Mouse (Mus musculus): ENCODE measurements around the gene Trim58. TPM values are rescaled to one million over a fixed set of nuclear protein-coding genes. Genes with fewer than 3 reads are reported as not detected.

Trim58 gene
- polyA plus RNA-seq, 1 experiment from 2014 or later: 0.09 TPM

DNA sequence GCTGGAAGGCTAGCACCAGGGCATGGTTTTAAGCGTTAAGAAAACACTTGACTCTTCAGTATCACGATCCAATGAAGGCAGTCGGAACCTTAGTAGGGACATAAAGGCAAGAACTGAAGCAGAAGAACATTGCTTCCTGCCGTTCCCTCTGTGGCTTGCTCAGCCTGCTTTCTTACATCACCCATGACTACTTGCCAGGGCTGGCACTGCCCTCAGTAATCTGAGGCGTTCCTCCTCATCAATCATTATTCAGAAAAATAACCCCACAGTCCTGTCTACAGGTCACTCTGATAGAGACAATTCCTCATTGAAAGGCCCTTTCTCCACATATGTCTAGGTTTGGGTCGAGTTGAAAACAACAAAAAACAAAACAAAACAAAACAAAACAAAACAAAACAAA, 33.2 kb upstream of the Trim58 start:
- Histone ChIP-seq H3K9ac (replicated peaks; ENCODE audit: low read length) (no peak overlapping the region), H3K4me3 (replicated peaks; ENCODE audit: low read depth, low read length) (no peak overlapping the region), H3K9me3 (ENCODE audit: control insufficient read depth, low read length) (no peaks in the 10 kb centered on the region), H3K4me1 (ENCODE audit: control insufficient read depth, insufficient read depth, low read length) (no peaks in the 10 kb centered on the region), H3K27ac (replicated peaks; ENCODE audit: low read depth, low read length) (no peak overlapping the region), H3K27me3 (ENCODE audit: control insufficient read depth, insufficient read depth, low read length) (no peaks in the 10 kb centered on the region), H3K4me2 (ENCODE audit: low read length) (no peak overlapping the region), H3K36me3 (ENCODE audit: control insufficient read depth, insufficient read depth, low read length) (no peaks in the 10 kb centered on the region)
- no peak for ATAC-seq (ENCODE audit: low FRiP score, low TSS enrichment)
- DNase-seq: no peak
- WGBS: 85% methylated on average over 6 of the region's 6 CpGs

DNA sequence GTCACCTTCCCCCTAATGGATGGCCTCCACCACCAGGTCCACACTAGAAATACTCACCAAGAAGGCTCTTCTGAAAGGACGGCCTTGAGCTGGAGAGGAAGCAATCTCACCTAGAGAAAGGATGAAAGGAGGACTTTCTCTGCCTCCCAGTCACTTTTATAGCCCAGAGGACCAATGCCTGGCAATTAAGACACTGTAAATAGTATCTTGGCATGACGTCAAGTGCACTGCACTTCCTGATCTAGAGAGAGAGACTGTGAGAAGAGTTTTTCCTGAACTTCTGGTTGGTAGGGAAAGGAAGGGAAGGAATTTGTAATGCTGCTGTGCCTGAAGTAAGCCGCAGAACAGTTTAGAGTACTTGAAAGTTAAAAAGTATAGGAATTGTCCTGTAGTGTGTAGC, 26.9 kb upstream of the Trim58 start:
- no peak overlapping the region for H3K9ac ChIP-seq (replicated peaks; ENCODE audit: low read length)
- H3K9me3 ChIP-seq (ENCODE audit: control insufficient read depth, low read length): no peaks in the 10 kb centered on the region
- H3K4me3 ChIP-seq (replicated peaks; ENCODE audit: low read depth, low read length): no peak overlapping the region
- H3K4me1 ChIP-seq (ENCODE audit: control insufficient read depth, insufficient read depth, low read length): no peaks in the 10 kb centered on the region
- no peak overlapping the region for H3K4me2 ChIP-seq (ENCODE audit: low read length)
- no peaks in the 10 kb centered on the region for H3K27me3 ChIP-seq (ENCODE audit: control insufficient read depth, insufficient read depth, low read length)
- no peak for DNase-seq
- no peak for ATAC-seq (ENCODE audit: low FRiP score, low TSS enrichment)
- no peak overlapping the region for H3K27ac ChIP-seq (replicated peaks; ENCODE audit: low read depth, low read length)
- H3K36me3 ChIP-seq (ENCODE audit: control insufficient read depth, insufficient read depth, low read length): no peaks in the 10 kb centered on the region
- WGBS: 88% methylated on average over 3 of the region's 3 CpGs

DNA sequence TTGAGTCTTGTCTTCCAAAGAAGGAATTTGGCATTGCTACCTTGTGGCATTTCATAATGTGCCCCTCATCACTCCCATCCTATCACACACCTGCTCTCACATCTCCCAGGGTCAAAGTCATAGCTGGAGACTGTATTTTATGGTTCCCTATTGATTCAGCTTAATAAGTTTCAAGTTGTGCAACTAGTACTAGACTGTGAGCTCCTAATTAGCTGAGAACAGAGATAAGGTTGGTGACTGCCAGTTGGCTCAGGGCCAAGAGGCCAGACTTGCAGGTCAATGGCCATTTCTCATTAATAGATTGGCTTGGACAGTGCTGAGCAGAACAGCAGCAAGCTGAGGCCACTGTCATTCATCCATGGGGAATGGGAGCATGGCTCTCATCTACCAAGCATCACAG, 25.7 kb upstream of the Trim58 start:
- Histone ChIP-seq H3K36me3 (ENCODE audit: control insufficient read depth, insufficient read depth, low read length) (no peaks in the 10 kb centered on the region), H3K4me2 (ENCODE audit: low read length) (no peak overlapping the region), H3K9ac (replicated peaks; ENCODE audit: low read length) (no peak overlapping the region), H3K4me1 (ENCODE audit: control insufficient read depth, insufficient read depth, low read length) (no peaks in the 10 kb centered on the region), H3K4me3 (replicated peaks; ENCODE audit: low read depth, low read length) (no peak overlapping the region), H3K9me3 (ENCODE audit: control insufficient read depth, low read length) (no peaks in the 10 kb centered on the region), H3K27me3 (ENCODE audit: control insufficient read depth, insufficient read depth, low read length) (no peaks in the 10 kb centered on the region), H3K27ac (replicated peaks; ENCODE audit: low read depth, low read length) (no peak overlapping the region)
- DNase-seq: no peak
- ATAC-seq (ENCODE audit: low FRiP score, low TSS enrichment): no peak

DNA sequence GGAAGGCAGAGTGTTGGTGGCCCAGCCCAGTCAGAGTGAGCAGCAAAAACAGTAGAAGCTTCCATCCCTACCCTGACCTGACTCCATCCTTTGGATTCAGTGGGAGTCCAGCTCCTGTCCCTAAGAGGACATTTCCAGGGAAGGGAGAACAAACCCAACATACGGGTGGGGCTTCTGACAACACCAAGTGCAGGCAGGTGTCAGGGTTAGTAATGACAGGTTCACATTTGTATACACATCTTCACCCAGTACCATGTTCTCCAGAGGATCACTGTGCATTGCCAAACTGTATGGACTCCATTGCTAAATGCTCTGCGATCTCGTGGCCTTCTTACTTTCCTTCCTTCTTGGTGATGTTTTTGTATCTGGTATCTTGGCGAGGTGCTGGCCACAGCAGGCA, 24.3 kb upstream of the Trim58 start, which contains the start of gene 2210407C18Rik:
TSS of gene 2210407C18Rik (minus strand) at position 101 of the 400 bp plus-strand sequence.
- Histone ChIP-seq H3K27ac (replicated peaks; ENCODE audit: low read depth, low read length) (no peak within 1 kb of the TSS), H3K4me3 (replicated peaks; ENCODE audit: low read depth, low read length) (no peak within 1 kb of the TSS), H3K9ac (replicated peaks; ENCODE audit: low read length) (no peak within 1 kb of the TSS), H3K36me3 (ENCODE audit: control insufficient read depth, insufficient read depth, low read length) (no peaks in the 10 kb centered on the region), H3K27me3 (ENCODE audit: control insufficient read depth, insufficient read depth, low read length) (no peaks in the 10 kb centered on the region), H3K9me3 (ENCODE audit: control insufficient read depth, low read length) (no peaks in the 10 kb centered on the region), H3K4me2 (ENCODE audit: low read length) (no peak within 1 kb of the TSS), H3K4me1 (ENCODE audit: control insufficient read depth, insufficient read depth, low read length) (no peaks in the 10 kb centered on the region)
- 89% methylated on average over 4 of the region's 4 CpGs for WGBS
- DNase-seq: no peak
- no peak for ATAC-seq (ENCODE audit: low FRiP score, low TSS enrichment)

DNA sequence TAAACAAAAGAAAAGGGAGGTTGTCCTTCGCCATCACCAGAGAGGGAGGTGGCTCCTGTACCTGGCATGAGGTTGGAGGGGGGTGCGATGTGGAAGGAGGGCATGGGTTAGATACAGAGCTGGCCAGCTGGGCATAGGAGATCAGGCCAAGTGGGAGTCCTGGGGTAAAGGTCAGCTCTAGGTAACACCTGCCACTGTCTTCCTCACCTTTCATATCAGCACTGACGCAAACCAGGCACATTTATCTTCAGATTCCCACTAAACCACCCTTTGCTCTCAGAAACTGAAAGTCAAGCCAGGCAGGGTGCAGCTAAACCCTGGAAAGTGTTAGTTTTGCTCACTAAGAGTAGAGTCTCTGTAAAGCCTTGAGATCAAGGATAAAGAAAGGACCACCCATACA, 21.9 kb upstream of the Trim58 start:
- Histone ChIP-seq H3K4me2 (ENCODE audit: low read length) (no peak overlapping the region), H3K27me3 (ENCODE audit: control insufficient read depth, insufficient read depth, low read length) (no peaks in the 10 kb centered on the region), H3K27ac (replicated peaks; ENCODE audit: low read depth, low read length) (no peak overlapping the region), H3K9ac (replicated peaks; ENCODE audit: low read length) (no peak overlapping the region), H3K36me3 (ENCODE audit: control insufficient read depth, insufficient read depth, low read length) (no peaks in the 10 kb centered on the region), H3K9me3 (ENCODE audit: control insufficient read depth, low read length) (no peaks in the 10 kb centered on the region), H3K4me1 (ENCODE audit: control insufficient read depth, insufficient read depth, low read length) (no peaks in the 10 kb centered on the region), H3K4me3 (replicated peaks; ENCODE audit: low read depth, low read length) (no peak overlapping the region)
- DNase-seq (no peak), ATAC-seq (ENCODE audit: low FRiP score, low TSS enrichment) (no peak)
- 75% methylated on average over 3 of the region's 3 CpGs for WGBS

DNA sequence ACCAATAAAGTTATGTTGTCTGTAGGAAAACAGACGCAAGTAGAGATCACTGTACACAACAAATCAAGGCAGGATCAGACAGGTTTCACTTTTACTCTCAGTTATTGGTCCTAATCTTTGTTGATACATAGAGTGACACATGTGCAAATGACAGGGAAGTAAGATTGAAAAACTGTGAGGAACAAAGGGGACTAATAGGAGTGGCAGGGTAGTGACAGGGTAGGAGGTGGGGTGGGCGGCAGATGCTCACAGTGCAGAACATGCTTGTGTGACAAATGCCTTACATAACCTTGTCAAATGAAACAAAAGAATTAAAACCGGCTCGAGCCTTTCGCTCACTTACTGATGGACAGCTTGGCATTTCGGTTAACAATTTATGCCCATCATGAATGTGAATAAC, 21.5 kb upstream of the Trim58 start:
- Histone ChIP-seq H3K27ac (replicated peaks; ENCODE audit: low read depth, low read length) (no peak overlapping the region), H3K4me2 (ENCODE audit: low read length) (no peak overlapping the region), H3K4me1 (ENCODE audit: control insufficient read depth, insufficient read depth, low read length) (no peaks in the 10 kb centered on the region), H3K36me3 (ENCODE audit: control insufficient read depth, insufficient read depth, low read length) (no peaks in the 10 kb centered on the region), H3K4me3 (replicated peaks; ENCODE audit: low read depth, low read length) (no peak overlapping the region), H3K9ac (replicated peaks; ENCODE audit: low read length) (no peak overlapping the region), H3K9me3 (ENCODE audit: control insufficient read depth, low read length) (no peaks in the 10 kb centered on the region), H3K27me3 (ENCODE audit: control insufficient read depth, insufficient read depth, low read length) (no peaks in the 10 kb centered on the region)
- ATAC-seq (ENCODE audit: low FRiP score, low TSS enrichment) (no peak), DNase-seq (no peak)
- 38% methylated on average over 6 of the region's 6 CpGs for WGBS

DNA sequence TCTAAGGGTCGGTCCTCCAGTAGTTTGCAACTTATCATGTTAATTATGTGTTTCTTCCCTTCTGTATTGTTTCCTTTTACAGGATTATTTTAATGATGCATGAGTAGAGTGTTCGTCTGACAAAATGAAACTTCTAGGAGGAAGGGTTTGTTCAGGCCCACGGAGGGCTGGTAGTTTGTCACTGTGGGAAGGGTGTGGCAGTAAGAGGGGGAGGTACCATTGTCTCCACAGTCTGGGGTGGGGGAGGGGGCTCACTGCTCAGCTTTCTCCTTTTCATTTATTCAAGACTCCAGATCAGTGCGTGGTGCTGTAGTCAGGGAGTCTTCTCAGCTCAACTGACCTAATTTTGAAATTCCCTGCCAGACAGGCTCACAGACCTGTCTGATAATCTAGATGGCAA, 14.1 kb upstream of the Trim58 start:
- H3K4me3 ChIP-seq (replicated peaks; ENCODE audit: low read depth, low read length): no peak overlapping the region
- no peak overlapping the region for H3K27ac ChIP-seq (replicated peaks; ENCODE audit: low read depth, low read length)
- no peak for ATAC-seq (ENCODE audit: low FRiP score, low TSS enrichment)

DNA sequence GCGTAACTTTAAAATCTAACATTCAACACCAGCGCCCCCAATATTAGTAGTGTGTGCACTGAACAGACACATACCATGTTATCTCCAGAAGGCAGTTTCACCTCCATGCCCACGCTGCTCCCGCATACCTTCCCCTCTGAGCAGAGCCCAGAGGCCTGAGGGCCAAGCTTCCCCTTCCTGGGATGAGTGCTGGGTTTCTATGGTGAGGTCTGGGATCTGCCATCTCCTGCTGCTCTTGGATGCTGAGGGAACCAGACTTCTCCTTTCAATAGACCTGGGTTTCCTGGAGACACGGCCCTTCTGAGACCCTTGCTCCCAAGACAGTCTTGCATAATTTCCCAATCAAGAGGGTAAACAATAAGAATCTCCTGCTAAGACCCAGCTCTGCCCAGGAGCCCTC, 9.9 kb upstream of the Trim58 start, which contains the start of gene Olfr323:
TSS of gene Olfr323 (minus strand) at position 101 of the 400 bp plus-strand sequence.
- no peak for ATAC-seq (ENCODE audit: low FRiP score, low TSS enrichment)
- H3K9ac ChIP-seq (replicated peaks; ENCODE audit: low read length): no peak within 1 kb of the TSS
- WGBS: 78% methylated on average over 5 of the region's 5 CpGs

More for the DNA sequence above, 14.1 kb upstream of the Trim58 start:
- no peaks in the 10 kb centered on the region for H3K9me3 ChIP-seq (ENCODE audit: control insufficient read depth, low read length)
- DNase-seq: no peak
- H3K36me3 ChIP-seq (ENCODE audit: control insufficient read depth, insufficient read depth, low read length): no peaks in the 10 kb centered on the region
- H3K4me1 ChIP-seq (ENCODE audit: control insufficient read depth, insufficient read depth, low read length): no peaks in the 10 kb centered on the region
- H3K9ac ChIP-seq (replicated peaks; ENCODE audit: low read length): no peak overlapping the region
- H3K27me3 ChIP-seq (ENCODE audit: control insufficient read depth, insufficient read depth, low read length): no peaks in the 10 kb centered on the region
- 52% methylated on average over 4 of the region's 4 CpGs for WGBS
- no peak overlapping the region for H3K4me2 ChIP-seq (ENCODE audit: low read length)

DNA sequence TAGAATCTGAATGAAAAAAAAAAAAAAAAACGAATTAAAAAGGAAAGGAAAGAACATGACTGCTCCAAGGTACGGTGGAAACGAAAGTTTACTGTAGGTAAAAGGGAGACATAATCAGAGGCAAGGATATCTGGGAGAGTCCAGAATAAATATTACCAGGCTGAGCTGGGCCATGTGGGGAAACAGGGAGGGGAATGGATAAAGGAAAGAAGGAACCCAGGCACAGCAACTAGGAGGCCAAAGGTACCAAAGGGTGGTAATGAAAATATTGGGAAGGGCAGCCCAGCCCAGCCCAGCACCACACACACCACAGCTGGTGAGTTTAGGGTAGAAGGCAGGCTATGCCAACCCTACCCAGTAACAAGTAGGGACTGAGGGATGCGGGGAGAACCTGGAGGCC, 5.4 kb upstream of the Trim58 start:
- no peak overlapping the region for H3K9ac ChIP-seq (replicated peaks; ENCODE audit: low read length)
- ATAC-seq (ENCODE audit: low FRiP score, low TSS enrichment): no peak

More for the DNA sequence above, 9.9 kb upstream of the Trim58 start, which contains the start of gene Olfr323:
- Histone ChIP-seq H3K4me3 (replicated peaks; ENCODE audit: low read depth, low read length) (no peak within 1 kb of the TSS), H3K27me3 (ENCODE audit: control insufficient read depth, insufficient read depth, low read length) (no peaks in the 10 kb centered on the region), H3K27ac (replicated peaks; ENCODE audit: low read depth, low read length) (no peak within 1 kb of the TSS), H3K4me1 (ENCODE audit: control insufficient read depth, insufficient read depth, low read length) (no peaks in the 10 kb centered on the region), H3K36me3 (ENCODE audit: control insufficient read depth, insufficient read depth, low read length) (no peaks in the 10 kb centered on the region), H3K9me3 (ENCODE audit: control insufficient read depth, low read length) (no peaks in the 10 kb centered on the region), H3K4me2 (ENCODE audit: low read length) (no peak within 1 kb of the TSS)
- DNase-seq: no peak

More for the DNA sequence above, 5.4 kb upstream of the Trim58 start:
- H3K4me1 ChIP-seq (ENCODE audit: control insufficient read depth, insufficient read depth, low read length): no peaks in the 10 kb centered on the region
- DNase-seq: no peak
- no peak overlapping the region for H3K4me3 ChIP-seq (replicated peaks; ENCODE audit: low read depth, low read length)
- WGBS: 65% methylated on average over 4 of the region's 4 CpGs
- no peak overlapping the region for H3K27ac ChIP-seq (replicated peaks; ENCODE audit: low read depth, low read length)
- no peaks in the 10 kb centered on the region for H3K27me3 ChIP-seq (ENCODE audit: control insufficient read depth, insufficient read depth, low read length)
- H3K4me2 ChIP-seq (ENCODE audit: low read length): no peak overlapping the region
- H3K9me3 ChIP-seq (ENCODE audit: control insufficient read depth, low read length): no peaks in the 10 kb centered on the region
- H3K36me3 ChIP-seq (ENCODE audit: control insufficient read depth, insufficient read depth, low read length): no peaks in the 10 kb centered on the region
